Mouse (Mus musculus): Measurements from ENCODE around the gene Zbtb7b.

GRCm38 (mm10) chr3:89416158-89416557, 21.6 kb upstream of the Zbtb7b start:
- TF ChIP-seq CTCF (conservative IDR thresholded peaks at IDR 0.05; ENCODE audit: low read length), result no peak
- TF ChIP-seq NANOG (IDR thresholded peaks at IDR 0.05; ENCODE audit: borderline replicate concordance, low read length), result no peak
- TF ChIP-seq POU5F1 (IDR thresholded peaks at IDR 0.05; ENCODE audit: borderline replicate concordance, low read length), result no peak

Data from E14TG2a.4 (cell line).